Mouse (Mus musculus): ENCODE results near the gene Cnga1.

DNA sequence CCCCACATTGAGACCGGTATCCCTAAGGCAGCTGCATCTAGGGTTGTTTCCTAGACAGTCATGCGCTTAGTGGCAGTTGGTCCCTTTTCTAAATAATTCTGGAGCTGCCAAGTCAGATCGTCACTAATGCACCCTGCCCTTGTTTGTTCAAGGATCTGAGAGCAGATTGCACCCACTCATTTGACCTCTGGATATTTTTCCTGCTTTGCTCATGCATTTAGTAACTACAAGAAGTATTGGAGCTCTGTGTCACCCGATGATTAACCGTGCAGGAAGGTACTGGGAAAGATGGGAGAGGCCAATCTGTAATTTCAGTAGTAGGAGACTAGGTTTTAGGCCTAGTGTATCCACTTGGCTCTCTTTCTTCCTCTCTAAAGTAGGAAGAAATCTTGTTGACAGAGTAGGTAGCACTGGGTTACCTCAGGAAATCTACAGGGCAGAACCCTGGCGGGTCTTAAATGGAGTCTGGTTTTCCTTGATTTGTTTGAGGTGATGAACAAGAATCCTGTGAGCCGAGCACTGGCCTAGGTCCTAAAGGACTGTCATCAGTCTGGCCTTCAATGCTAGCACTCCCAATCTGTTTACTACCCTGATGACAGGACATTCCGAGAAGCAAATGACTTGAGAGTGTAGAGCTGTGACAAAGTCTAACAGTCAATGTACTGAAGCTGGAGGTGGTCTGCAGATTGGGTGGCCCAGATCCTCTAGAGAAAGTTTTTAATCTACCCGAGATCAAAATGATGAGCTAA is 5.1 kb upstream of the Cnga1 start:
- TF ChIP-seq POLR2A (IDR thresholded peaks at IDR 0.05; ENCODE audit: insufficient read depth, low read depth, low read length): no peak
- TF ChIP-seq CTCF (IDR thresholded peaks at IDR 0.05; ENCODE audit: insufficient read depth, low read depth, low read length): no peak
